Mouse (Mus musculus): Measurements from ENCODE around the gene Psmg4. TPM values are rescaled to one million over a fixed set of nuclear protein-coding genes. Genes with fewer than 3 reads are reported as not detected.

Psmg4 gene
- polyA plus RNA-seq, 1 experiment from 2014 or later: 50.5 TPM

DNA sequence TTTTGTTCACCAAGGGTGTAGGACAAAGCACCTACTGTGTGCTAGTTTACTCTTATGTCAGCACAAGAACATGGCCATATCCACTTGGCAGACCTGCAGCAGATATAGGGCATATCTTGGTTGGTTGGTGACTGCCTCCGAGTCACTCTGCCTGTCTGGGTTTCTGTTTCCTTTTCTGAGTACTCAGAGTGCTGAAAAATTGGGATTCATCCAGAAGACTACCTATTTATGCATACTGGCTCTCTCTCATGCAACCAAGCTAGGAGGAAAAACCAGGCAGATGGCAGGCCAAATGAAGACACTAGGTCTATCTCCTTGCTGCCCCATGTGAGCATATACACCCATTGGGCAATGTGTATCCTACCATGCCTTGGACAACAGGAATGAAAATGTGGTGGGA lies 32.9 kb downstream of the Psmg4 start:
- Histone ChIP-seq H3K27me3 (ENCODE audit: insufficient read depth, low read length) (no peaks in the 10 kb centered on the region), H3K4me3 (ENCODE audit: low read depth, low read length) (no peak overlapping the region), H3K9ac (replicated peaks) (no peak overlapping the region), H3K27ac (ENCODE audit: low read depth) (no peak overlapping the region), H3K9me3 (ENCODE audit: low read length) (no peaks in the 10 kb centered on the region), H3K36me3 (replicated peaks; ENCODE audit: insufficient read depth, low read length) (peaks cover 72% of the 10 kb centered on the region), H3K4me2 (ENCODE audit: low read depth, low read length) (no peak overlapping the region), H3K4me1 (ENCODE audit: insufficient read depth) (0 out of 2 replicates have a peak, but pooled peaks cover 2% of the 10 kb centered on the region)
- WGBS (ENCODE audit: insufficient replicate concordance): 88% methylated on average over 1 of the region's 1 CpGs
- ATAC-seq (no peak), DNase-seq (no peak)
- TF ChIP-seq EP300 (IDR thresholded peaks at IDR 0.05; ENCODE audit: low read depth): no peak
- no peak for TF ChIP-seq CTCF (IDR thresholded peaks at IDR 0.05; ENCODE audit: low read depth)

GRCm38 (mm10) chr13:34205216-34205615 lies 42.5 kb downstream of the Psmg4 start:
- H3K36me3 ChIP-seq (replicated peaks; ENCODE audit: insufficient read depth, low read length): peaks cover 21% of the 10 kb centered on the region
- DNase-seq: no peak
- no peak overlapping the region for H3K4me2 ChIP-seq (ENCODE audit: low read depth, low read length)
- no peaks in the 10 kb centered on the region for H3K27me3 ChIP-seq (ENCODE audit: insufficient read depth, low read length)
- no peak overlapping the region for H3K4me3 ChIP-seq (ENCODE audit: low read depth, low read length)
- TF ChIP-seq EP300 (IDR thresholded peaks at IDR 0.05; ENCODE audit: low read depth) (no peak), CTCF (IDR thresholded peaks at IDR 0.05; ENCODE audit: low read depth) (no peak)
- H3K27ac ChIP-seq (ENCODE audit: low read depth): no peak overlapping the region
- H3K9ac ChIP-seq (replicated peaks): no peak overlapping the region
- no peaks in the 10 kb centered on the region for H3K9me3 ChIP-seq (ENCODE audit: low read length)
- WGBS (ENCODE audit: insufficient replicate concordance): 92% methylated on average over 3 of the region's 3 CpGs
- no peaks in the 10 kb centered on the region for H3K4me1 ChIP-seq (ENCODE audit: insufficient read depth)
- ATAC-seq: no peak

- H3K36me3 ChIP-seq (replicated peaks; ENCODE audit: insufficient read depth, low read length): peaks cover 15% of the 10 kb centered on the region
Observed at GRCm38 (mm10) chr13:34207714-34208470, 45.1 kb downstream of the Psmg4 start.

GRCm38 (mm10) chr13:34211261-34211775 lies 48.6 kb downstream of the Psmg4 start:
- H3K9me3 ChIP-seq (ENCODE audit: low read length): no peaks in the 10 kb centered on the region
- no peak overlapping the region for H3K9ac ChIP-seq (replicated peaks)
- no peak overlapping the region for H3K4me3 ChIP-seq (ENCODE audit: low read depth, low read length)
- no peaks in the 10 kb centered on the region for H3K27me3 ChIP-seq (ENCODE audit: insufficient read depth, low read length)
- TF ChIP-seq CTCF (IDR thresholded peaks at IDR 0.05; ENCODE audit: low read depth) (no peak), EP300 (IDR thresholded peaks at IDR 0.05; ENCODE audit: low read depth) (no peak)
- ATAC-seq (no peak), DNase-seq (no peak)
- no peaks in the 10 kb centered on the region for H3K4me1 ChIP-seq (ENCODE audit: insufficient read depth)
- H3K36me3 ChIP-seq (replicated peaks; ENCODE audit: insufficient read depth, low read length): 0 out of 2 replicates have a peak, but pooled peaks cover 10% of the 10 kb centered on the region
- no peak overlapping the region for H3K4me2 ChIP-seq (ENCODE audit: low read depth, low read length)
- no peak overlapping the region for H3K27ac ChIP-seq (ENCODE audit: low read depth)
- WGBS (ENCODE audit: insufficient replicate concordance): 66% methylated on average over 4 of the region's 4 CpGs

More at GRCm38 (mm10) chr13:34207714-34208470, 45.1 kb downstream of the Psmg4 start:
- Histone ChIP-seq H3K4me3 (ENCODE audit: low read depth, low read length) (no peak overlapping the region), H3K4me1 (ENCODE audit: insufficient read depth) (no peaks in the 10 kb centered on the region), H3K4me2 (ENCODE audit: low read depth, low read length) (no peak overlapping the region), H3K9me3 (ENCODE audit: low read length) (no peaks in the 10 kb centered on the region), H3K27ac (ENCODE audit: low read depth) (peak overlapping the region; percentile 53), H3K27me3 (ENCODE audit: insufficient read depth, low read length) (no peaks in the 10 kb centered on the region), H3K9ac (replicated peaks) (no peak overlapping the region)
- TF ChIP-seq EP300 (IDR thresholded peaks at IDR 0.05; ENCODE audit: low read depth): no peak
- TF ChIP-seq CTCF (IDR thresholded peaks at IDR 0.05; ENCODE audit: low read depth): no peak
- DNase-seq: no peak
- 67% methylated on average over 6 of the region's 6 CpGs for WGBS (ENCODE audit: insufficient replicate concordance)
- ATAC-seq: peak; percentile 56

DNA sequence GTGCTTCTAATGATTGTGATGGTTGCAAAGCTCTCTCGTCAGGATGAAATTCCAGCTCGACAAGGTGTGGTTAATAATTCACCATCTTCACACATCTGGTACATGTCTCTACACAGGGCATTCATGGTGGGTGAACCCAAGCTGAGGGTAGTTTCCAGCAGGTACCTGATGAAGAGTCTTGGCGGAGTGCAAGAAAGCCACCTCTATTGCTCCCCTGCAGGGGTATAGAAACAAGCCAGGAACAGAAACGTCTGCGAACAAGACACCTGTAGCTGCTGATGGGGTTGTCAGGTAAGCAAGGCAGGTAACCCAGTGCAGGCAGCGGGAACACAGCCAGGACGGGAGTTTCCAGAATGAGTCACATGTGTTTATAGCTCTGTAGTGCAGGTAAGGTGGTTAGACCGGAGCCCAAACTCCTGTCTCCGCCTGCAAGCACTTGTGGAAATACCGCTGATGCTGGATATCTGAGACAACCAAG lies 50.0 kb downstream of the Psmg4 start:
- DNase-seq (peak; percentile 59), ATAC-seq (peak; percentile 80)
- H3K4me3 ChIP-seq (ENCODE audit: low read depth, low read length): no peak overlapping the region
- H3K27me3 ChIP-seq (ENCODE audit: insufficient read depth, low read length): no peaks in the 10 kb centered on the region
- H3K36me3 ChIP-seq (replicated peaks; ENCODE audit: insufficient read depth, low read length): 0 out of 2 replicates have a peak, but pooled peaks cover 10% of the 10 kb centered on the region
- H3K9me3 ChIP-seq (ENCODE audit: low read length): no peaks in the 10 kb centered on the region
- no peaks in the 10 kb centered on the region for H3K4me1 ChIP-seq (ENCODE audit: insufficient read depth)
- H3K27ac ChIP-seq (ENCODE audit: low read depth): peak overlapping the region; percentile 9
- 67% methylated on average over 10 of the region's 10 CpGs for WGBS (ENCODE audit: insufficient replicate concordance)
- H3K9ac ChIP-seq (replicated peaks): no peak overlapping the region
- no peak for TF ChIP-seq CTCF (IDR thresholded peaks at IDR 0.05; ENCODE audit: low read depth)
- TF ChIP-seq EP300 (IDR thresholded peaks at IDR 0.05; ENCODE audit: low read depth): no peak
- no peak overlapping the region for H3K4me2 ChIP-seq (ENCODE audit: low read depth, low read length)

GRCm38 (mm10) chr13:34214855-34215254 lies 52.1 kb downstream of the Psmg4 start:
- Histone ChIP-seq H3K9ac (replicated peaks) (no peak overlapping the region), H3K27me3 (ENCODE audit: insufficient read depth, low read length) (no peaks in the 10 kb centered on the region), H3K4me3 (ENCODE audit: low read depth, low read length) (no peak overlapping the region), H3K27ac (ENCODE audit: low read depth) (no peak overlapping the region), H3K9me3 (ENCODE audit: low read length) (no peaks in the 10 kb centered on the region), H3K36me3 (replicated peaks; ENCODE audit: insufficient read depth, low read length) (peaks cover 19% of the 10 kb centered on the region; the same call in 1 of the 2 replicates), H3K4me2 (ENCODE audit: low read depth, low read length) (no peak overlapping the region), H3K4me1 (ENCODE audit: insufficient read depth) (no peaks in the 10 kb centered on the region)
- 83% methylated on average over 3 of the region's 3 CpGs for WGBS (ENCODE audit: insufficient replicate concordance)
- DNase-seq (no peak), ATAC-seq (no peak)
- TF ChIP-seq EP300 (IDR thresholded peaks at IDR 0.05; ENCODE audit: low read depth): no peak
- no peak for TF ChIP-seq CTCF (IDR thresholded peaks at IDR 0.05; ENCODE audit: low read depth)

Data from liver, postnatal 0 days (tissue).